Mouse (Mus musculus) spleen, postnatal 4 days (tissue): Measurements from ENCODE around the gene Gsc2.
"Not testable (repeated sequence)": the region's sequence is repeated elsewhere in the genome, so short reads cannot be mapped to it uniquely, and the experiment has no call there.

Experiments
- DNase-seq, 2 experiments: peaks; one replicate each; pipeline ENCODE4 v3.0.0; 2022; ENCODE audit warnings: low spot score in 2 of 2

The Gsc2 gene

DNA sequence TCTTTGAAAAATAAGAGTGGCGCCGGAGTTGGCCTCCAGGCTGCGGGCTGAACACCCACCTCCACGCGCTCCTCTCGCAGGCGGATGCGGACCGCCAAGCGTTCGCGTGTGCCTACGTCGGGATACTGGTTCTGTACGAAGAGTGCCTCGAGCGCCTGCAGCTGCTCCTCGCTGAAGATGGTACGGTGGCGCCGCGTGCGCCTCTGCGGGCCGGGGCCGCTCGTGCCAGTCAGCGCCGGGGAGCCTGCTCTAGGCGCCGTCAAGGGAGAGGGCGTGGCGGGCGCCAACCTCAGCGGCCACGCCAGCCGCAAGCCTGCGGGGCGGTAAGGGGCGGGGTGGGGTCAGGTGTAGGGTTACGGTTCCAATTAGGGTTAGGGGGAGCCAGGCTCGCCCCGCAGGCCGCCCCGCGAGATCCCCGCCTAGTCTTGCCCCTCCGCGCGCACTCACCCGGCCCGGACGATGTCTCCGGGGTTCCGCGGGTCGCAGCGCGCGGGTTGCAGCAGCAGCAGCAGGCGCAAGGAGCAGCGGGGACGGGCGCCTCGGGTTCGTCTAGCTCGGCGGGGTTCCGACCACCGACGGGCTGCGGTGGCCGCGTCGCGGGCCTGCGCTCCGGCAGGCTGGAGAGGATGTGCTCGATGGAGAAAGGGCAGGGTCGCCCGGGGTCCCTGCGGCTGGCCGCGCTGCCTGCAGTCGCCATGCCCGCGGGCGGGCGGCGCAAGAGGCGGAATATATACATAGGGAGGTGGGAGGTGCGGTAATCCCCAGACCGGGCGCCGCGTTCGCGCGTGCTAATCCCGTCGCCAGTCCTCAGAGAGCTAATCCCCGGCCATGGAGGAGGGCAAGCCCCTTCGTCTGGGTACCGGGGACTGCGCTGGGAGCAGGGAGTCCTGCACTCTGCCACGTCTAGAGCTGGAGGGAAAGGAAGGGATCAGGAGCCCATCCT lies at the start of gene Gsc2:
Gene Gsc2 (minus strand): TSS at position 753 of the 943 bp plus-strand sequence.
- no peak for DNase-seq

DNA sequence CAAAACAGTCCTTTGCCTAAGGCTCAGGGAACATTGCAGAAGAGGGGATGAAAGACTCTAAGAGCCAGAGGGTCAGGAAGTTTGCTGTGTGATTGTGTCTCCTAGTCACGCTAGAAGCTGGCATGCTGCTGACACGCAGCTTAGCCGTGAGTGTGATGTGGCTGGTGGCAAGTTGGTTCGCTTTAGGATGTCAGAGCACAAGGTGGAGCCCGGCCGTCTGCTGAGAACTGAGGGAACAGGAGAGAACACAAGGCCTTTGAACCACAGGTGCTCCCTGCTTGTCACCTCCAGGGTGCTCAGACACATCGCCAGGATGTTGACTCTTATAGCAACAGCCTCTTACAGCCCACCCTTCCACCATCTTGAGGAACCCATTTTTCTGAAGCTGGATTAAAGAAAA lies 47.2 kb upstream of the Gsc2 start:
- DNase-seq, result no peak

DNA sequence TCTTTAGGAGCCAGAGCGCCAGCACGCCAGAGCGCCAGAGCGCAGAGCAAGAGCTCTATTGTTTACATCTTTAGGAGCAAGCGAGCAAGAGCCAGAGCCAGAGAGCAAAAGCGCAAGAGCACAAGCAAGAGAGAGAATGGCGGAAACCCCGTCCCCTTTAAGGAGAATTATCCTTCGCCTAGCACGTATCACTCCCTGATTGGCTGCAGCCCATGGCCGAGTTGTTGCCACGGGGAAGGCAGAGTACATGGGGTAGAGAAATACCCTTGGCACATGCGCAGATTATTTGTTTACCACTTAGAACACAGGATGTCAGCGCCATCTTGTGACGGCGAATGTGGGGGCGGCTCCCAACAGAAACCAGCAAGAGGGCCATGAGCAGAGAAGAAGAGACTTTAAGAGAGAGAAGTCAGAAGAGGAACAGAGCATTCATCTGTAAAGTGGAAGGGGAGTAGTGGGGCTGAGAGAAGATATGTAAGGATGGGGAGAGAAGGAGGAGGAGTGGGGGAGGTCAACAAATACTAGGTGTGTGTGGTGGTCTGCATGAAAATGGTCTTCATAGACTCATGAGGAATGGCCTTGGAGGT lies 41.3 kb upstream of the Gsc2 start:
- DNase-seq, result not testable (repeated sequence)

DNA sequence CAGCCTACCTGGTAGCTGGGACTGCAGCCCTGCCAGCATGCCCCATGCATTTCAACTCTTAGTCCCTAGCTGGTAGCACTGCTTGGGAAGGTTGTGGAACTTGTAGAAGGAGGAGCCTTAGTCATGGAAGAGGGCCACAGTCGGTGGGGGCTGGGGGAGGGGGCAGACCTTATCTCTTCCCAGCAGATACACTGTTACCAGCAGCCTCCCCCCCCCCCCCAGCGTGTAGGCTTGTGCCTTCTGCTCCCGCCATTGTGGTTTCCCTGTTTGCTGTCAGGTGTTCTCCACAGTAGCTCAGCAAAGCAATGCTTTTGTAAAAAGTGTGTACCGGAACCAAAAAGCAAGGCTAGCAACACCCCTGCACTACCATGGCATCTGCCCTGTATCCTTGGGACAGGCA lies 36.8 kb upstream of the Gsc2 start:
- DNase-seq, result no peak

DNA sequence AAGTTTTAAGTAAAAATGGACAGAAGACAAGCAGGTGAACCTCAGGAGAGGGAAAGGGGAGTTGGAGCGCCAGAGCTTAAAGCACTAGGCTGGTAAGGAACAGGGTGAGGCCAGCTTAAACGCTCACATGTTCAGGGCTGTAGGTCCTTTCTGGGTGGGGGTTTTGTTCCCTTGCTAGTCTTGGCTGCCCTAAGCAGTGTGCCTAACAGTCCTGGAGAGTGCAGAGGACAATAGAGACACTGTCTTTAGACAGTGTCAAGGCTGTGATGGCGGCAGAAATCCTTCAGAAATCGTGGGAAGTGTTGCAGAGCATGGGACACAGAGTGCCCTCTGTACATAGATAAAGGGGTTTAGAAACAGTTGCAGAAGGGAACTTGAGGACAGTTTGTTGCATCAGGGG lies 35.2 kb upstream of the Gsc2 start:
- DNase-seq, result no peak

DNA sequence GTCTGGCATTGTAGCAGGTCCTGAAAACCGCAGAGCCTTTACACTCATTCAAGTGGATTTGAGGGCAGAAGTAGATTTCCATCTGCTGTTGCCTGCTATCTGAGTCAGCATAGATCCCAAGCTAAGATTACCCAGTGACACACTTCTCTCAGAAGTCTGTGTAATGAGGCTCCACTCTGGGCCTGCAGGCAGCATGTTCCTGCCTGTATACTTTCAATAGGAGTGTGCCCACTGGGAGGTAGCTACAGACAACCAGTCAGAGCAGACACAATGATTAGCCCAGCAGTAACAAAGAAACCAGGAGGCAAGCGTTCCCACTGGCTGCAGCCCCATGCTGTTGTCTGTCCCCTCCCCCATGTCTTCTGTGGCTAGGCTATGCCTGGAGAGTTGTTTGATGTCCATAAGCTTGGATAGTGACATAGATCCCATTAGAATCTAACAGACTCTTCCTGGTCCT lies 34.6 kb upstream of the Gsc2 start:
- DNase-seq, result no peak

DNA sequence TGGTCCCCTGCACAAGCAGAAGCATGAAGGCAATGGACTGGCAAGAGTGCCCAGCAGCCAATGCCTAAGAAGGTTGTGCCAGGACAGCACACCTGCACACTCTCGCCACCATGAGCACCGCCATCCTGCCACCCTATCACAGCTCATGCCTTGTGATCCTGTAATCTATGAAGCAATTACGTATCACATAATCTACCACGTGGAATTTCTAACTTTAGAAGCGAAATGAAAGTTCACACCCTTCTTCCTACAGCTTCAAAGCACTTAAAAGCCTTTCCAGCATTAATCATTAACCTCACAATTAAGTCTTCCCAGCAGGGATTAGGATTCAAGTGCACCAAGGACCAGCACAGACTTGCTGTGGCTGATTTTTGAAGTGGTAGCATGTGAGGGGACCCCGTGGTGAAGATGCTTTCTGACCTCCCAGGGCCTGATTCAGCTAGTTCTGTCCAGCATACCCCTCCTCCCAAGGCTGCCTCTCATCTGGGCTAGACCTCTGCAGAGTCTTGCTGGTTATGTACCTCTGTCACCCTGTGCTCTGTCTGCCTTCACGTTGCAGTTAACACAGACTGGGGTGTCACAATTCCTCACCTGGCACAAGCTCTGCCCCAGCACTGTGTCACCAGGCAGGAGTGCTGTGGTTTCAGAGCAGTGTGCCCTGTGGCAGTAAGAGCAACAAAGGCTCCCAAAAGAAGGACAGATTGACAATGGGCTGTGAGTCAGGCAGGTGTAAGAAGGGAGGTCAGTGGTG lies 30.4 kb upstream of the Gsc2 start:
- DNase-seq, result peak in 1 of 2 experiments; percentile 47

DNA sequence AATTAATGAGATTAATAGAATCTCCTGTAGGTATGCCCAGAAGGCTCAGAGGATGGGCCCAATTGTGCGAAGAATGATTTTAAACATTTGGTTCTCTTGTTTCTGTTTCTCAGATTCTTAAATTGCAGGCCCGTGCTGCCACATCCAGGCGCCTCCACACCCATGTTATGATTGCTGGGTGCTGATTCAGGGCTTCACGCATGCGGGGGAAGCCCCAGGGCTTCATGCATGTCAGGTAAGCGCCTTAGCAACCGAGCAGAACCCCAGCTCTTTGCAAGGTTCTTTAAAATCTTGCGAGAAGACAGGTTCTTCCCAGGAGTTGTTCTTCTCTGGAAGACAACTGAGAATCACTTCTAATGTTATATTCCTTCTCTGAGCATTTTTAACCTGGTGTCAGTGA lies 28.6 kb upstream of the Gsc2 start:
- no peak for DNase-seq

DNA sequence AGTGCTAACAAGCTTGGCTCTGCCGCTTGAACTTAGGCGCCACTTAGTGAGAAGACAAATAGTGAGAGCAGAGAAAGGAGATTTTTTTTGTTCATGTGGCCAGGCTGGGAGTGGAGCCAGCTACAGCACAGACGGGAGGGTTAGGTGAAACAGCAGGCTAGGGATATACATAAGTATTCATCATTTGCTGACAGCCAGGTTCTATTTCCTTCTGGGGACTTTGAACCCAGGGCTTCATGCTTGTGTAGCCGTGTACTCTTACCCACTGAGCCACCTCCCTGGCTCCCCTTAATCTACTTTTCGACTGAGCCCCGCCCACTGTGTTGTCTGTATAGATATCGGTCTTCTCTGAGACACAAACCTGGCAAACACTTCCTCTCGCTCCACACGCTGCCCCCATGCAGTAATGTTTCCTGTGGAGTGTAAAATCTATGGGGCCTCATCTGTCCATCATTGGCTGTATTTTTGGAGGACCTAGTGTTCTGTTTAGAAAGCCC lies 24.4 kb upstream of the Gsc2 start:
- DNase-seq, result peak in 1 of 2 experiments; percentile 61

DNA sequence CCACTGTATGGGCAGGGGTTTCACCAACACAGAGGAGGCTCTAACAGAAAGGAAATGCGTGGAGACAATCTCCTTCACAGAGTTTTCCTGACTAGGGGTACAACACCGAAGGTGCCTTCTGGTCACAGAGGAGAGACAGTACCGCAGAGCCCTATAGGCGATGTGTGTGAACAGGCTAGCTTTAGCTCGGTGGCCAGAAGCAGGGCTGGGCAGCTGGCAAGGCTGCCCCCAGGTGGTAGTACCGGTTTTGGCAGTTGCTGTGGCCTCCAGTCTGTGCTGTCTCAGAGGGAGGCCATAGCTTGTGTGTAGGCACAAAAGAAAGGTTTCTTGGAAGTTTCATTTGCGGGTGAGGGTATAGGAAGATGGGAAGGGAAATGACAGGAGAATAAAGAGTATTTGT lies 24.0 kb upstream of the Gsc2 start:
- DNase-seq, result peak; percentile 78 to 88

DNA sequence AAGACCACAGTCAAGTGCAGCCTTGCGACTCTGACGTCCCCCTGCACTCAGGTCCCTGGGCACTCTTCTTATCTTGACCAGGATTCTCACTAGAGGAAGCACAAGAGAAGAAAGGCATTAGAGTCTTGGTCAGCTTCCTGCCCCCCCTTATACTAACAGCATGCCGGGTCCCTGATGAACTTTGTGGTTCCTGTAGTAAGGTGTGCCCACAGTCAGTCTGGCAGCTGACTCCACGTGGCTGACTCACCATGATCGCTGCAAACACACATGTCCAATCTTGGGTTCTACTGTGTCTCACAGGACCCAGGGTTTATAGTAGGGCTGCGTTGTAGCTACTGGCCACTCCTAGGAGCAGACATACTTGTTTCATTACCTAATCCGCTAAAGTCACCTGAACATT lies 23.3 kb upstream of the Gsc2 start:
- peak in 1 of 2 experiments; percentile 58 for DNase-seq

DNA sequence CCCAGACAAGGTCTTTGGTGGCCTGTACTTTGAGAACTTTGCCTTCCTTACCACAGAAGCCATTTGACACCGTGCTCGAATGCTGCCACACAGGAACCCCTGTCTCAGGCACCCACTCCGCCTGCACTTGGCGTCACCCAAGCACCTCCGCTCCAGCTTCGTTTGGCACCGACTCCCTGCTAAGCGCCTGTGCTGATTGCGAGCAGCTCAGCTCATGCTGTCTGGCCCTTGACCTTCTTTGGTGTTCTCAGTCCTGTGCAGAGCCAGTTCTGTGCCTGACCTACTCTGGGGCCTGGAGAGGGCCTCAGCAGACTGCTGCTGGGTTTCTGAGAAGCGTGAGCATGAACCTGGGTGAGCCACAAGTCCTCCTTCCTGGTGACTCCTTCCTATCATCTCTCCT lies 21.9 kb upstream of the Gsc2 start:
- no peak for DNase-seq

DNA sequence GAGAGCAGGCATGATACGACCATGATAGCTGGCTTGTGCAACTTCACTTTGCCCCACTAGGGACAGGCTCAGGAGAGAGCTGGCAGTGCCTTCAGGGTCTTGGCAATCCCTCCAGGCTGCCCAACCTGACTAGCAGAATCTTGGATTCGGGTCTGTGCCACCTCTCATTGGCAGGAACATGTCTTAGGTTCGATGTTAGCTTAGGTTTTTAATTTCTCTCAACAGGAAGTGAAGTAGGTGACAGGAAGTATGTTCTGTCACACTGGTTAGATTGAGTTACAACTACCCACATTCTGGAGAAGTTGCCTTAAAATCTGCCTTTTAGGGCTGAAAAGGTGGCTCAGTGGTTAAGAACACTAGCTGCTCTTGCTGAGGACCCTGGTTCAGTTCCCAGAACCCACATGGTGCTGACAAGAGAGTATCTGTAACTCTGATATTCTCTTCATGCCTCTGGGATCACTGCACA lies 19.6 kb upstream of the Gsc2 start:
- no peak for DNase-seq

DNA sequence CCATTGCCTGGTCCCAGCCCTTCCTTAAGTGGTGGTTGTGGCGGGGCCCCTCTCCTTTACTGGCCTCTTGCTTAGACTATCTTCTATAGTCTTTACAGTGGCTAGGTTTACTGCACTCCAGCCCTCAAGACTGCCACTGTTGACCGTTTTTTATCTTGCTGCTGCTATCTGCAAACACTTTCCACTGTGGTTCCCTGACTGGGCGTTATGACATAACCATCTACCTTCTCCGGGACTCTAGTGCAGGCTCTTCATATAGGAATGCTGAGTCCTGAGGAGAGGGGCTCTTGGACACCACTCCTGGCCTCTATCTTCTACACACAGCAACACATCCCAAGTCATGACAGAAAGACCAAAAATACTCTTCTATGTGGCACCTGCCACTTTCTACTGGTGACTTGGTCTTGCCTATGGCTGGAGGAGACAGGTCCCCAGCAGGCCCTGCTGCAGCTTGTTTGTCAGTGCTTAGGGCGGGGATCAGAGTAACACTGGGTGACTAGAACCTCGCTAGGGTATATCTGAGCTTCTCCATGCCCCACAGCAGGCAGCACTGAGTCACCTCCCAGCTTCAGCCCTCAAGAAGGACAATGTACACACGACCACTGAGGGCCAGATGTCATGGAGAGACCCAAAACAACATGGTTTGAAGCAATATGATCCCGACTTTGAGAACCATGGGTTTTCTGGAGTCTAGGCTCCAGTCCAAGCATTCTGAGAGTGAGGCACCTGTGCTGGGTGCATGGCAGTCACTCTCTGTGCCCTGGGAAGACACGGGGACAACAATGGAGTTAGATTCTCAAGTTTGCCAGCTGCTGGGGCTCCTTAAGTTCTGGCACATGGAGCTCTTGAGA lies 19.0 kb upstream of the Gsc2 start:
- DNase-seq, result no peak

DNA sequence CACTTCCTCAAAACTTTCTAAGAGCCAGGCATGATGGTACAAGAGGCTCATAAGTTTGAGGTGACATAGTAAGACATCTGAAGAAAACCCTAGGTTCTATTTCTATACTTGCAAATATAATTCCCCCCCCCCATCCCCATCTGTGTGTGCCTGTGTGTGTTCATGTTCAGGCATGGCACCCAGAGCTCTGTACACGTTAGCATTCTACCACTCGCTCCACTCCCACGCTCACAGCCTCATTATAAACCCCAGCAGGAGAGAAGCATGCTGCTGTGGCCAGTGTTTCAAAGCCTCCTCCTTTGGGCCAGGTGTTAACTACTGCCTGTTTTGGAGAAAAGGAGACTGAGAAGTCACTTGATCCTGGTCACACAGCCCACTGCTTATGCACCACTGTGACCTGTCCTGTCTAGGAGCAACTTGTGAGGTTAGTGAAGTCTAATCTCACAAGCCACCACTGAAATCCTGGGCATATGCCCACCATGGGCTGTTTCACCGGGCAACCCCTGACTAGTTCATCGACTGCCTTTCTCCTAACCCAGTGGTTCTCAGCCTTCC lies 17.1 kb upstream of the Gsc2 start:
- DNase-seq, result no peak

DNA sequence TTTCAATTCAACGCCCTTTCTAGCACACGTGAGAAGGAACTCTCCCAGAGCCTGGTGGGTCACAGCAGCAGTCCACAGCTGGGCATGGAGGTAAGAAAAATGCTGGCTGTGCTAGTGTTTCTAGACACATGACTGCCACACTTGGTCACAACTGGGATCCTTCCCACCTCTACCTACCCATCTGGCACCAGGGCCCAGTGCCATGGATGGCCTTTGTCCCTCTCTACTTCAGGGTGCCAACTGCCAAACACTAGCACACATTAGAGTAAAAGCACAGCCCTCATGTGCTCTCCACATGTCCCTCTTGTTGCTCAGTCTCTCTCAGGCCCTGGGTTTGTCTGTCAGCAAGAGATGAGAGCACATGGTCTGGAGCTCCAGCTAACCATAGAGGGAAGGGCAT lies 14.8 kb upstream of the Gsc2 start:
- DNase-seq, result no peak

DNA sequence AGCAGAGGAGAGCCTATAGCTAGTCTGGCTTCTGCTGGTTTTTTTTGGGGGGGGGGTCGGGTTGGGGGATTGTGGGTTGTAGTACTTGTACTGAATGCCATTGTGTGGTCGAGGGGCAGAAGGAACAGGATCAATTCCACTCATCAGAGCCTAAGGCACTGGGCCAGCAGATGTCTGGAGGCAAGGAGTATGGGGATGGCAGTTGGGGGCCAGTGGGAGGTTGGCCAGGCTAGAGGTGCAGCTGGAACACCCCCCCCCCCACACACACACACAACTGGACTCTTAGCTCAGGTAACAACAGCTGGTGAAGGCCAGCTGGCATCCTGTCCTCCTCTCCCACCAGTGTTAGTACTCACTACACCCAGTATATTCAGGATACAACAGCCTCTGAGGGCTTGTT lies 14.4 kb upstream of the Gsc2 start:
- DNase-seq, result no peak

DNA sequence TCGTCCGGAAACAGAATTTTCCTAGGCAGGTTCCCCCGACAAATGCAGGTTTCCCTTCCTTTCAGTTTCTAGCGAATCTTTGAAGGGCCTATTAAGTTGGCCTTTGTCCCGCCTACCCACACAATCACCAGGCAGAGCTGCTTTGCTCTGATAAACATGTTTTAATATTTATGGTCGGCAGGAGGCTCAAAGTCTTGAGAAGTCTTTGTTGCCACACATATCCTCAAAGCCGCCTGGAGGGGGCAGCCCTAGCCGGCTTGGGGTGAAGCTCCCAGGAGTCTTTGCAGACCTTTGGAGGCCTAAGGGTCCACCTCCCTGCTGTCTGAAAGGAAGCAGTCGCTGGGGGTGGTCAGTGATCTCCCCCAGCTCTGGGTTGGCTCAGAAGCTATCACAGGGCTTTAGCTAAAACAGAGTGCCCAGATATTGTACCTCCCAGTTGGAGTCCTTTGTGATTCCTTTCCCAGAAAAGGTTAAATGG lies 13.8 kb upstream of the Gsc2 start:
- DNase-seq, result peak; percentile 82 to 87

DNA sequence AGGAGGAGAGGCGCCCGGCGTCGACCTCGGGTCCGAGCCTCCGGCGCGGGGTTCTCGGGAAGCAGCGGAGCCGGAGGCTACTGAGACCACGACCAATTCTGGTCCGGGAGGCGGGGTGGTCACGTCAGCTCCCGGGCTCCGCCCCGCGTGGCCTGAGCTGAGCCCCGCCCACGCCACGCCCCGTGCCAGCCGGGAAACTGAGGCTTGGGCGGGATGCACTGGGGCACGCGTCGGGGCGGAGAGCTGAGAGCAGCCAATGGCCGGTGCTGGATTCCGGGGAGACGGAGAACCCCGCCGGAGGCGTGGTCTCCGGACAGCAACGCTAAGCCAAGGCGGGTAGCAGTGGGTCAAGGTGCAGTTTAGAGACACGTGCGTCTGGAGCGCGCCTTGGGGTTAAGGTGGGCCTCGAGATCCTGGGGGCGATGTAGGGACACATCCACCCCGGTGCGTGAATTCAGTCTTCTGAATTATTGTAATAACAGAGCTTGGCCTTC lies 13.3 kb upstream of the Gsc2 start, which contains the start of gene Slc25a1:
Gene Slc25a1 (minus strand): TSS at position 133 of the 494 bp plus-strand sequence.
- peak; percentile 81 to 87 for DNase-seq

DNA sequence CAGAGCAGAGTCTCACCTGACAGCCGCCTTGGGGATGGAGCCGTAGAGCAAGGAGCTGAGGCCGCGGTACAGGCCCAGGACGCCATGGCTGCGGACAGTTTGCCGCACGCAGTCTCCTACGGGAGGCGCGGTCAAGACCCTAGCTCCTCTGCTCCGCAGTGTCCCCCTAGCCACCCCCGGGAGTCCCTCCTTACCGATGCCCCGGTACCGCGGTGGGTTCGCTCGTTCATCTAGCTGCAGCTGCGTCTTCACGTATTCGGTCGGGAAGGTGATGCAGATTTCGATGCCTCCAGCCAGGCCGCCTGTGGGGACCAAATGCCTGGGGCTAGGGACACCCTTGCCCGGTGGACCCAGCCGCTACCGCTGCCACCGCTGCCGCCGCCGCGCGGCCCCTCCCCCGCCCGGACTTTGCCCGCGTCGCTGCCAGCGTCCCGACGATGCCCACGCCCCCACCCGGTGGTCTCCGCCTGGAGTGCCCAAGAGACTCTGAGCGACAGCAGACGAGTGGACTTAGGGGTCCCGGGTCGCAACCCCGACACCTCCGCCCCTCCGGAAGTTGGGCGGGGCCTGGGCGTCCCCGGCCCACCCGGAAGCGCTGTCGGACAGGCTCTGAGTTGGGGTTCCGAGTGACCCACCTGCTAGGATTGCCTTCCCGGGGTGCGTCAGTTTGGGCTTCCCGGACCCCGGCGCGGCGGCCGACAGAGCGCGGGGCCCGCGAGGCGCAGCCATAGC lies 12.7 kb upstream of the Gsc2 start:
- DNase-seq, result peak; percentile 32 to 78
